ENCODE assay signal across 8 mouse cellular contexts in genomic region chr3:137918932-137919311, GRCm38 (mm10). TPM values are rescaled to one million over a fixed set of nuclear protein-coding genes. Genes with fewer than 3 reads are reported as not detected.
DNase-seq lines count a peak whose midpoint lies in the region; ATAC-seq and TF ChIP-seq lines count a peak whose summit lies in the region.

No protein-coding gene starts in this region.

- TF ChIP-seq CTCF in C2C12 (IDR thresholded peaks at IDR 0.05; ENCODE audit: control insufficient read depth, insufficient read depth, insufficient read length) = no peak
- TF ChIP-seq CTCF in liver, embryonic 14.5 days (IDR thresholded peaks at IDR 0.05; ENCODE audit: low read depth) = no peak

- H3K27me3 ChIP-seq in C2C12 (ENCODE audit: control insufficient read depth, insufficient read depth, insufficient read length) = no peaks in the 10 kb centered on the region
- H3K27me3 ChIP-seq in embryonic facial prominence, embryonic 10.5 days (replicated peaks; ENCODE audit: low read depth, poor library complexity, severe bottlenecking) = no peaks in the 10 kb centered on the region
- no peaks in the 10 kb centered on the region for H3K27me3 ChIP-seq in hindbrain, embryonic 15.5 days
- no peaks in the 10 kb centered on the region for H3K27me3 ChIP-seq in liver, embryonic 14.5 days (ENCODE audit: control insufficient read depth, insufficient read depth, low read length)
- no peaks in the 10 kb centered on the region for H3K27me3 ChIP-seq in stomach, embryonic 15.5 days (replicated peaks)

- H3K4me1 ChIP-seq in embryonic facial prominence, embryonic 10.5 days = peaks cover 18% of the 10 kb centered on the region
- peaks cover 34% of the 10 kb centered on the region for H3K4me1 ChIP-seq in hindbrain, embryonic 15.5 days (replicated peaks)
- peaks cover 9% of the 10 kb centered on the region in 2 experiments for H3K4me1 ChIP-seq in liver, embryonic 14.5 days (replicated peaks; ENCODE audit: control insufficient read depth in 2 of 2, insufficient read depth in 2 of 2, low read length in 1 of 2)
- H3K4me1 ChIP-seq in stomach, embryonic 15.5 days = peaks cover 13% of the 10 kb centered on the region; the same call in 1 of the 2 replicates

- H3K79me2 ChIP-seq in C2C12 (ENCODE audit: control insufficient read depth, insufficient read depth) = peaks cover 19% of the 10 kb centered on the region

- H3K79me3 ChIP-seq in C2C12 (ENCODE audit: low read depth) = peaks cover 11% of the 10 kb centered on the region

- H3K9me3 ChIP-seq in embryonic facial prominence, embryonic 10.5 days = no peaks in the 10 kb centered on the region
- H3K9me3 ChIP-seq in hindbrain, embryonic 15.5 days = no peaks in the 10 kb centered on the region
- no peaks in the 10 kb centered on the region for H3K9me3 ChIP-seq in liver, embryonic 14.5 days (ENCODE audit: control insufficient read depth, low read length)
- no peaks in the 10 kb centered on the region for H3K9me3 ChIP-seq in stomach, embryonic 15.5 days

- H3K4me2 ChIP-seq in hindbrain, embryonic 15.5 days = peak overlapping the region; percentile 75
- H3K4me2 ChIP-seq in liver, embryonic 14.5 days (ENCODE audit: low read depth) = peak overlapping the region; percentile 91
- peak overlapping the region; percentile 77 for H3K4me2 ChIP-seq in stomach, embryonic 15.5 days

- 14% methylated on average over 6 of the region's 6 CpGs for WGBS in embryonic facial prominence, embryonic 10.5 days
- 18% methylated on average over 6 of the region's 6 CpGs for WGBS in hindbrain, embryonic 15.5 days
- WGBS in liver, embryonic 14.5 days (ENCODE audit: insufficient replicate concordance) = 16% methylated on average over 6 of the region's 6 CpGs
- WGBS in stomach, embryonic 15.5 days = 14% methylated on average over 6 of the region's 6 CpGs

- H3K27ac ChIP-seq in embryonic facial prominence, embryonic 10.5 days (replicated peaks) = peak overlapping the region; percentile 85
- peak overlapping the region; percentile 90 for H3K27ac ChIP-seq in hindbrain, embryonic 15.5 days (replicated peaks)
- peak overlapping the region; percentile 86 for H3K27ac ChIP-seq in liver, embryonic 14.5 days
- H3K27ac ChIP-seq in stomach, embryonic 15.5 days = peak overlapping the region; percentile 78

- no peak for DNase-seq in frontal cortex, postnatal 14 days (ENCODE audit: low spot score in 2 of 2)
- DNase-seq in embryonic facial prominence, embryonic 10.5 days (ENCODE audit: low spot score) = no peak
- DNase-seq in liver, embryonic 14.5 days (ENCODE audit: low read depth in 3 of 3, low spot score in 3 of 3) = no peak
- DNase-seq in T-cell, adult 2 months (ENCODE audit: low spot score) = no peak

- H3K36me3 ChIP-seq in C2C12 (ENCODE audit: control insufficient read depth, insufficient read depth) = peaks cover 10% of the 10 kb centered on the region
- peaks cover 21% of the 10 kb centered on the region for H3K36me3 ChIP-seq in embryonic facial prominence, embryonic 10.5 days (replicated peaks)
- H3K36me3 ChIP-seq in hindbrain, embryonic 15.5 days = peaks cover 17% of the 10 kb centered on the region
- peaks cover 8% of the 10 kb centered on the region for H3K36me3 ChIP-seq in liver, embryonic 14.5 days (replicated peaks; ENCODE audit: control insufficient read depth, insufficient read depth, low read depth)
- H3K36me3 ChIP-seq in stomach, embryonic 15.5 days = no peaks in the 10 kb centered on the region

- TF ChIP-seq EP300 in liver, embryonic 14.5 days (IDR thresholded peaks at IDR 0.05; ENCODE audit: low read depth) = no peak

- H3K4me3 ChIP-seq in C2C12 (ENCODE audit: insufficient read depth, poor library complexity, severe bottlenecking) = peak overlapping the region; percentile 96
- H3K4me3 ChIP-seq in embryonic facial prominence, embryonic 10.5 days = peak overlapping the region; percentile 86
- H3K4me3 ChIP-seq in hindbrain, embryonic 15.5 days = peak overlapping the region; percentile 95
- peak overlapping the region; percentile 81 to 83 for H3K4me3 ChIP-seq in liver, embryonic 14.5 days (ENCODE audit: insufficient read depth in 1 of 2, low read depth in 2 of 2, low read length in 2 of 2)
- H3K4me3 ChIP-seq in stomach, embryonic 15.5 days (replicated peaks) = peak overlapping the region; percentile 90

- H3ac ChIP-seq in C2C12 (ENCODE audit: control insufficient read depth, insufficient read length, low read depth) = peak overlapping the region; percentile 97

- ATAC-seq in frontal cortex, adult (ENCODE audit: low TSS enrichment) = peak; percentile 82
- no peak for ATAC-seq in hindbrain, embryonic 15.5 days (ENCODE audit: low FRiP score, low read depth)
- peak; percentile 32 for ATAC-seq in liver, embryonic 14.5 days (ENCODE audit: insufficient read depth)
- 0 out of 2 replicates have a peak, but pooled peaks have one; percentile 9 for ATAC-seq in stomach, embryonic 15.5 days (ENCODE audit: insufficient read depth, low FRiP score, low read depth)

- peak overlapping the region; percentile 86 for H3K9ac ChIP-seq in hindbrain, embryonic 15.5 days
- peak overlapping the region; percentile 91 for H3K9ac ChIP-seq in liver, embryonic 14.5 days (replicated peaks)
- H3K9ac ChIP-seq in stomach, embryonic 15.5 days = peak overlapping the region; percentile 76

TF ChIP-seq in C2C12, 6 proteins besides CTCF, POLR2A, EP300 and RAD21:
- TF ChIP-seq MYOG (IDR thresholded peaks at IDR 0.05; ENCODE audit: control insufficient read depth, extremely low read depth, insufficient read length) = no peak
- TF ChIP-seq MYOD1 (IDR thresholded peaks at IDR 0.05; ENCODE audit: control insufficient read depth, insufficient read length, low read depth) = no peak
- TF ChIP-seq CEBPB (IDR thresholded peaks at IDR 0.05; ENCODE audit: low read depth) = no peak

RNA-seq across cellular contexts. Expression of gene Lamtor3, which starts 0.6 kb away (rescaled TPM):
- polyA plus RNA-seq in C2C12 (2012; fragmentation: generic; extraction: Trizol) = 39.1 TPM
- polyA plus RNA-seq in embryonic facial prominence, embryonic 10.5 days (2016; fragmentation: Nextera tagmentation; extraction: Ambion mirVana) = 86.7 and 88.8 TPM in 2 replicates
- 126 and 130 TPM in 2 replicates for polyA plus RNA-seq in hindbrain, embryonic 15.5 days (2015; fragmentation: Nextera tagmentation; extraction: Ambion mirVana)
- polyA plus RNA-seq in liver, embryonic 14.5 days (2012; rRNA removed) = 31.3 and 35.2 TPM in 2 replicates
- polyA plus RNA-seq in liver, embryonic 14.5 days (2014; fragmentation: Nextera tagmentation; extraction: Ambion mirVana) = 54.3 and 60.1 TPM in 2 replicates
- 107 and 111 TPM in 2 replicates for polyA plus RNA-seq in stomach, embryonic 15.5 days (2015; fragmentation: Nextera tagmentation; extraction: Ambion mirVana)

RNA-seq across cellular contexts. Expression of gene Dnajb14, which starts 51.4 kb away (rescaled TPM):
- 1.8 TPM for polyA plus RNA-seq in C2C12 (2012; fragmentation: generic; extraction: Trizol)
- 7.5 and 7.9 TPM in 2 replicates for polyA plus RNA-seq in embryonic facial prominence, embryonic 10.5 days (2016; fragmentation: Nextera tagmentation; extraction: Ambion mirVana)
- polyA plus RNA-seq in hindbrain, embryonic 15.5 days (2015; fragmentation: Nextera tagmentation; extraction: Ambion mirVana) = 16.7 and 17.7 TPM in 2 replicates
- 1.2 and 1.5 TPM in 2 replicates for polyA plus RNA-seq in liver, embryonic 14.5 days (2012; rRNA removed)
- polyA plus RNA-seq in liver, embryonic 14.5 days (2014; fragmentation: Nextera tagmentation; extraction: Ambion mirVana) = 3.7 and 4.4 TPM in 2 replicates
- polyA plus RNA-seq in stomach, embryonic 15.5 days (2015; fragmentation: Nextera tagmentation; extraction: Ambion mirVana) = 10.6 and 12.3 TPM in 2 replicates

RNA-seq across cellular contexts. Expression of gene H2afz, which starts 54.6 kb away (rescaled TPM):
- polyA plus RNA-seq in C2C12 (2012; fragmentation: generic; extraction: Trizol) = 2,637 TPM
- 3,248 and 3,273 TPM in 2 replicates for polyA plus RNA-seq in embryonic facial prominence, embryonic 10.5 days (2016; fragmentation: Nextera tagmentation; extraction: Ambion mirVana)
- 730 and 843 TPM in 2 replicates for polyA plus RNA-seq in hindbrain, embryonic 15.5 days (2015; fragmentation: Nextera tagmentation; extraction: Ambion mirVana)
- 539 and 784 TPM in 2 replicates for polyA plus RNA-seq in liver, embryonic 14.5 days (2012; rRNA removed)
- polyA plus RNA-seq in liver, embryonic 14.5 days (2014; fragmentation: Nextera tagmentation; extraction: Ambion mirVana) = 1,242 and 1,265 TPM in 2 replicates
- polyA plus RNA-seq in stomach, embryonic 15.5 days (2015; fragmentation: Nextera tagmentation; extraction: Ambion mirVana) = 1,483 and 1,616 TPM in 2 replicates
